Mouse (Mus musculus) hematopoietic stem cell, adult 5-6 weeks (primary cell): ENCODE results near the gene Tbx4. TPM values are rescaled to one million over a fixed set of nuclear protein-coding genes. Genes with fewer than 3 reads are reported as not detected.
A peak's percentile ranks its signal among the peaks of the same experiment; 100 is the strongest.

Experiments used
- ATAC-seq, 2 experiments: fragments of 125-278 bp in 1 of 2; replicated peaks in 1 of 2; 2 replicates each; pipeline ENCODE4 v1.8.0; 2016 to 2017; ENCODE audit warnings: inconsistent platforms in 2 of 2, mild to moderate bottlenecking in 2 of 2, moderate number of reproducible peaks in 2 of 2, low read depth in 1 of 2, moderate TSS enrichment in 1 of 2; ENCODE audit not compliant: low FRiP score in 2 of 2, poor library complexity in 2 of 2, severe bottlenecking in 2 of 2, insufficient read depth in 1 of 2, low TSS enrichment in 1 of 2
- total RNA-seq: library from RNA; stranded (forward); fragments of 172-1452, 232-1000 nt; gene quantifications from 2 replicates; pipeline ENCODE4 v1.2.3, GENCODE M21; 2017

Tbx4 gene
- total RNA-seq, 1 experiment from 2014 or later = 0.10 TPM

DNA sequence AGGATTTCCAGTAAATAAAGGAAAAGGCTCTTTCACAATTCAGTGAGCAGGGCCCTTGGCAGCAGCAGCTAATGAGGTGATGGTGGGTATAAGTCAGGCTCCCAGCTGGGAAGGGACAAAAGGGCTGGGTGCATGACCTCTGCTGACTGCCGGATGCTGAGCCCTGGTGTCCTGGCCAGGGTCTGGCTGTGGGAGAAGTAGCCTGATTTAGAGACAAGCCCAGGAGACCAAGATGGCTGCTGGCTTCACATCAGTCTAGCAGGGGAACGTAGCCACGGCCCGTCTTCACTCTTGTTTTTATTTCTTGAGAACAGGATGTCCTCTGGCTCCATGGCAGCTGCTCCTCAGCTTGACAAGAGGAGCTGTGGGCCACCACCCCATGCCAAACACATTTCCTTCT is 39.7 kb upstream of the Tbx4 start:
- no peak for ATAC-seq

DNA sequence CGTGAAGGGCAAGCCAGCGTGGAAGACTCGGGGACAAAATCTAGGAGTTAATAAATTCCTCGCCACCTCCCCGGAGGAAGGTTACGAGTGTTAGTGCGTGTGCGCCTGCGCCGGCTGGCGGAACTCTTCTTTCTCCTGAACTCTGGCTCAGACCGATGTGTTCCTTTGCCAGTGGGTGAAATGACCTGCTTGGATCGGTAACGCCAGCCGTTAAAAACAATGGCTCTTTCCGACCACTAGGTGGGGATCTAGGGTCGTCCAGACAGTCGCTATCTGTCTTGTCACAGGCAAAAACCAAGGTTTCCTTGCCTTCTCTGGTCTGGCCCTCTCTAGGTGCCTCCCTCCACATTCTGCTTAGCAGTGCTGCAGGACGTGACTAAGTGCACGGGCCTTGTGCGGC is 37.2 kb upstream of the Tbx4 start:
- peak; percentile 66 to 75 for ATAC-seq

DNA sequence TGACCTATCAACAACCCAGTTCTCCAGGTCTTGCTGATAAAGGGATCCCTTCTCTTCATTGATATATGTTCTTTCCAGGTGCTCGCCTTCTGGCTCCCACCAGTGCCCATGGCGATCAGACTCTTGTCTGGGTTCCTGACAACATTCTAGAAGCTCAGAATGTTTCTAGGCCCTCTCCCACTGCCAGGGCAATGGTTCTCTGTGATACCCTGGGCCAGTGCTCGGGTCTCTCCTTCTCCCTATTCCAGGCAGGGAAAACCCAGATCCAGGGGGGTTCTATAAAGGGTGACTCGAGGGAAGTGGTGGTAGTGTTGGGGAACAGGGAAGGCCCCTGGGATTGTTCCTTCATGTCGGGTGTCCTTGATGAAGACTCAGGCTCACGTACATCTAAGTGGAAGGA is 36.0 kb upstream of the Tbx4 start, which contains the start of gene Gm11444:
Gene Gm11444, minus strand, starts transcription at position 101 of the 400 bp plus-strand sequence.
- ATAC-seq = no peak

DNA sequence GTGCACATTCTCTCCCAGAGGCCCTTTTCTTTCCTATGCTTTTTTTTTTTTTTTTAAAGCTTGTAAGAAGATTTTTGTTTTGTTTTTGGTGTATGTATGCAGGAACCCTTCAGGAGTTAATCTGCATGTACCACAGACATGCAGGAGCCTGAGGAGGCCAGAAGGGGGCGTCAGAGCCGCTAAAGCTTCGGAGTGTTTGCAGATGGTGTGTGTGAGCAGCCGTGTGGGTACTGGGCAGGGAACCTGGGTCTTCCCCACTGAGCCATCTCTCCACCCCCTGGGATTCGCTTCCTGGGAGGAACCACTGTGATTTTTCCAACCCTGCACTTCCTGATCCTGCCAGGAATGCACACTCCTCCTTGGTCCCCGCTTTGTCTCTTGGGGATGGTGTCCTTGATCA is 35.5 kb upstream of the Tbx4 start:
- no peak for ATAC-seq

DNA sequence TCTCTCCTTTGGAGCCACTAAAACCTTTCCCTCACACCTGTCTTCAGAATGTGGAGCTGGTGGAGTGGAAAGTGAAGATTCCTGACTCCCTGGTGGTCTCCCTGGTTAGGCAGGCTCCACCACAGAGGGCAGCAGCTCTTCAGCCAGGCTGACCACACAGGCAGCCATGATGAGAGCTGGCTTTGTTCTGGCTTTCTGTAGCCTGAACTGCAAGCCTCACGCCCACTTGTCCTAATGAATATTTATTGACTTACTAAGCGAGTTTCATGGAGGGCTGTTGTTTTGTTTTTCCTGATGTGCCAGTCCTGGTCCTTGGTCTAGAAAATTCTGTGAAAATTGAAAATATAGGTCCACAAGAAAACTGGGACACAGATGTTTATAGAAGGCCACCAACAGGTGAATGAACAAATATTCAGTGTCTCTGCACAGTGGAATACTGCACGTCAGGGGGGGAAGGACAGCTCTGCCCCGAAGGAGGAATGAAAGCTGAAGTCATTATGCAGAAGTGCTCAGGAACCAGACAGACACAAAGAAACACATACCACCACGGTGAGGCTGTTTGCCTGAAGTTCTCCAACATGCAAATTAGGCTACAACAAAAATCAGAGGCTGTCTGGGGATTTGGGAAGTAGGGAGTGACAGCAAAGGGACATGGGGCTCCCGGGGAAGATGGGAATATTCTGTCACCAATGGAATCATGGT is 28.1 kb upstream of the Tbx4 start:
- no peak for ATAC-seq

DNA sequence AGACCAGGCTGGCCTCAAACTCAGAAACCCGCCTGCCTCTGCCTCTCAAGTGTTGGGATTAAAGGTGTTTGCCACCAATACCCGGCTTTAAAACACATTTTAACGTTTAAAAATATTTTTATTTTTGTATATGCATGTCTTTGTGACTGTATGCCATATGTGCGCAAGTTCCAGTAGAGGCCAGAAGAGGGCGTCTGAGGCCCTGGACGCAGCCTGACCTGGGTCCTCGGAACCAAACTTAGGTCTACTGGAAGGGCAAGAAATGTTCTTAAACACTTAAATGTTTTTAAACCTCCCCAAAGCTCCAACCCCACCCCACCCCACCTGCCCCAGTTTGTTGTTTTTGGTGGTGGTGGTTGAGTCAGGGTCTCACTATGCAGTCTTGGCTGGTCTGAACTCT is 21.9 kb upstream of the Tbx4 start:
- ATAC-seq = no peak

DNA sequence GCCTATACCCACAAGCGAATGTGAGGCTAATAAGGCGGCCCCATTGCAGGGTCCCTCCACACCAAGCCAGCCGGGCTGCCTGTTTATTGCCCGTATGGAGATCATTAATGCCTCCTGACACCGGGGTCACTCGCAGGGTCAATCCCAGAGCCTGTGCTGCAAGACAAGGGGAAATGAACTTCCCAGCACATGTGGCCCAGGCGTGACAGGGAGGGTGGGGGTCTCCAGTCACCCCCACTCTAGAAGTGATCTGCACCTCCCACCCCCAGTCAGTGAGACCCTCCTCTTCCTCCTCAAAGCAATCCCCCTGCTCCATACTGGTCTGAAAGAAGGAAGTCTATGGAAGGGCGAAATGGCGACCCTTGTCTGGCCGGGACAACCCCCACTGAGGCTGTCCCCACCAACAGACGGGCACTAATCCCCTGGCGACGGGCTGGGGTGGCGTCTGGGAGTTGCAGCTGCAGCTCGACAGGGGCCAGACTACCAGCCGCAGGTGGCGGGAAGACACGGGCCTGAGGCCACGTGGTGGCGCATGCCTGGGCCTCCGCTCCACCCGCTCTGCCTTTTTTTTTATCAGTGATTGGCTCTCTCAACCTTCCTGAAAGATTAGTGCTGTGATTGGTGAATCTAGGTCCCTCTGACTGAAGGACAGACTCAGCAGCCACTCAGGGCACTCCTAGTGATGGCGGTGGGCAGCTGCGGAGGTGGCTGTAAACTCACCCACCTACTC is 10.0 kb upstream of the Tbx4 start:
- ATAC-seq = no peak

DNA sequence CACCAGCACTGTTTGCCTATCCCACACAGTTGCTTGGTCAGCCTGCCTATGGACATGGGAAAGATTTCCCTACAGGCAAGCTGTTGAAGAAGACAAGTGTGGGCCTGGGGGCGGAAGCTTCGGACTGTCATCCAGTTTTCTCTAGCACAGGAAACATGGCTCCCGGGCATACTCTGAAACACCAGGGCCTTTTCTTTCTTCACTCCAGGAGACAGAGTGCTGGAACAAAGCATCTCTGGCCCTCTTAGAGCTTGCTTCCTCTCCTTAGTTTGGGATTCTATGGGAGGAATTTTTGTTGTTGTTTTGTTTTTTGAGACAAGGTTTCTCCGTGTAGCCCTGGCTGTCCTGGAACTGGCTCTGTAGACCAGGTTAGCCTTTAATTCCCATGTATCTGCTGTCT is 1.7 kb upstream of the Tbx4 start:
- ATAC-seq = no peak

DNA sequence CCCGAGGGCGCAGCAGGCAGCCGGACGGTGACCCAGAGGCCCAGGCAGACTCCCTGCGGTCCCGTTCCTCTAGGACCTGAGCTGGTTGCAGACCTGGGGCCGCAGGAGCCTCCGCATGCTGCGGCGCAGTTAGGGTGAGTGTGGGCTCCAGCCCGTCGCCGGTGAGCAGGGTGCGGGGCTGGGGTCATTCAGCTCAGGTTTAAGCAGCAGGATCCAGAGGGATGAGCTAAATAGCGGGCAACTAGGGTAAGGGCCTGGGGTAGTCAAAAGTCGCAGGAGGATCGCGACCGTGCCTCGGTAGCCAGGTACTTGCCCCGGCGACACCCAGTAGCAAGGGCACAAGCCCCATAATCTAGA is 185 bp downstream of the Tbx4 start:
- no peak for ATAC-seq

DNA sequence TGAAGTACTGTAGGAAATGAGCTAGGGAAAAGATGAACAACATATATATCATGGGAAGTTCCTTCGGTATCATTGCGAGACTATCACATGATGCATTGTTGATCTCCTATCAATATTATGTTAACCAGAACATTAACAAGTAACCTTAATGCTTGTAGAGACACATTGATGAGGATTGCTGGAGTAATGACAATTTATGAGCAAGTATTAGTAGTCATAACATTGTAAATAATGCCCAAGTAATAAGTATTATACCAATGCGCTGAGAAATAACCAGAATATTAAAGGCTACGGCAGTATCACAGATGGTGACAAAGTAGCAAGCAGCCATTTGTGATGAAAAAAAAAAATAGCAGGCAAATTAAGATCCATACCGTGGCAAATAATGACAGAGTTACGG is 1.1 kb downstream of the Tbx4 start:
- ATAC-seq = no peak

DNA sequence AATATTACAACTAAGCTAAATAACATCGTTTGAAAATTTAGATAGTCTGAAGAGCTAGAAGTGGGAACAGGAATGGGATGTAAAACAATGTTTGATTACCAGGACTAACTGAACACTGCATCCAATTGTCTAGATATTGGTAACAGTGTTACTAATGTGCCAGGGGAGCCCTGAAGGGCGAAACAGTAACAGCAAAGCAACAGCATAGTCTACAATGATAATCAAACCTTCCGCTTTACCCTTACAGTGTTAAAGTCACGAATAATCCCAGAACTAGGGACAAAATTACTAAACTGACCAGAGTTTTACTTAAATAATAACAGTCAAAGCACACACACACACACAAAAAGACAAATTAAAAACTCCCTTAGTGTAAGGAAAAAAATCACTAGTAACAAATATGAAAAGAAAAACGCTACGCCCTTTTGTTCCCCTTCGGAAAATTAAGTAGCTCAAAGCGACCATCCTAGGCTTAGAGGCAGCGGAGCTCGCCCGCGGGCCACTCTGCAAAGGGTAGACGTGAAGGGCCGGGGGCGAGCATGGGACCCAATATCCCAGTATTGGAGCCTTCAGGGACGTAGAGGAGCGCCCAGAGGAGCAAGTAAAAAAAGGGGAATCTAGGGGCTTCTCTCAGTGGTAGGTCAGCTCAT is 1.7 kb downstream of the Tbx4 start:
- ATAC-seq = no peak

DNA sequence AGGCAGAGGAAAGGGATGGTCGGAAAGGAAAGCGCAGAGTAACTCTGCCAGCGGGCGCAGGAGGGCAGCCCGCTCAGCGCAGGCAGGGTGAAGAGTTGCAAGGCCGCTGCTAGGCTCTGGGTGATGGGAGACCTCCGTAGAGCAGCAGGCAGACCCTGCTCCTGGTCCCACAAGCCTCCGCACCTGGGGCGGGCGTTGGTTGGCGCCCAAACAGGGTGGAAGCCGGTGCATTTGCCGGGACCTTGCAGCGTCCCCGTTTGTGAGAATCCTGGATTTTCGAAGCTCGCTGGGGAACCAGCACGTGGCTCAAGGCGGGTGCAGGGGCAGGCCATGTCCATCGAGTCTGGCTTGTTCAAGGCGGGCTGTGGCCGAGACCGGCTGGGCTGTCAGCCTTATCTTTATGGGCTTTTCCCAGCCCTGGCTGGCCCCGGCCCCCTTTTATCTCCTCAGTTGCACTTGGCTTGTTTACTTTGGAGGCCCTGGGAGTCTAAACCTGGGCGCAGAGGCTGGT is 2.3 kb downstream of the Tbx4 start:
- no peak for ATAC-seq

DNA sequence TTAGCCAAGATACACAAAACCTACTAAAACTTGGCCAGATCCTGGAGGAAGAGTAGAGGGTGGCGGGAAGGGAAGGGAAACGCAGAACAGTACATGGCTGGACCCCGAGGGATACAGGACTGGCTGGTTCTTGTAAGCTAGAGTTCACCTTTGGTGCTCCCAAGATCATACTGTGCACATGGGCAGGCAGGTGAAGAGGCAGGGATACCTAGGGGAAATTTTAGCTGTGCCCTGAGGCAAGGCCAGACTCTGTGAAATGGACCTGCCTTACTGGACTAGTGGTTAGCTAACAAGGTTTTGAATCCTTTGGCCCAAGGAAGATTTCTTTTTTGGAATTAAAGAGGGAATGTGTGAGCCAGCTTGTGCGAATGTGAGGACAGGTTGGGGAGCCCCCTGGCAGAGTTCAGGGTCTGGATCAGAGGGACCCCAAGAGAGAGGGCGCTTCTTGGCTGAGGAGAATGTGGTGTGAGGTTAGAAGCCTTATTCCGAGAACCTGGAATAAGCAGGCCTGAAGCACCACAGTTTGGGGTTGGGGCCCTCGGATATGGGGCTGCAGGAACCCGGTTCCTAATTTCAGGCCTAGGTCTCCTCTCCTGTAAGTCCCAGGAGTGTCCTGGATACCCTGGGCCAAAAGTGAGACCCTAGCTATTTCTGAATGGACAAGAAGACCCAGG is 3.0 kb downstream of the Tbx4 start:
- ATAC-seq = no peak

DNA sequence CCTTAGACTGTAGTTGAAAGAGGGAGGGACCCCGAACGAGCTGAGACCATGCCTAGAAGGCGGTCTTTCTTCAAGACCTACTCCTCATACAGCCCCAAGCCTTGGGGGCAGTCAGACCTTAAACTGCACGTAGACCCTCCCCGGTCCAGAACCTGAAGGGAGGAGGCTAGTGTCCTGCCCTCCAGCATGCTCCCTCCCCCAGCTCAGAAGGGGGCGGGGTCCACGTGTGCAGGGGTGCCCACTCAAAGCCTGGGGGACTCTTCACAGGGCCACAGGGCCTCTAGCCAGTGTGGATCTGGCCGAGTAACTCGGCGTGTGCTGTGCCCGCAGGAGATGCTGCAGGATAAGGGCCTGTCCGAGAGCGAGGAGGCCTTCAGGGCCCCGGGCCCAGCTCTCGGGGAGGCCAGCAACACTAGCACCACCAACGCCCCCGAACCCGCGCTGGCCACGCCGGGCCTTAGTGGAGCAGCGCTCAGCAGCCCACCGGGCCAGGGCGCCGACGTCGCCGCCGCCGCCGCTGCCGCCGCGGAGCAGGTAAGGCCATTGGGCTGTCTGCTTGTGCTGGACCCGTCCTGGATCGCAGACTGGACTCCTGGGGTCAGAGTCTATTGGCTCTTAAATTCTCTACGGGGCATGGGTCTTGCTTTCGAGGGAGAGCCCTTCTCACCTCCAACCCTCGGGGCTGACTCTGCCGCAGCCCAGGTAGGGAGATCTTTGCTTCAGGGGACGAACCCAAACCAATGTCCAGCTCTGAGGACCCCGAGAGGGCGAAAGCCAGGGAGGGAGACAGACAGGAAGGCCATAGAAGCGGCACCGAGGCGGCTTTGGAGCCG is 3.7 kb downstream of the Tbx4 start:
- no peak for ATAC-seq

DNA sequence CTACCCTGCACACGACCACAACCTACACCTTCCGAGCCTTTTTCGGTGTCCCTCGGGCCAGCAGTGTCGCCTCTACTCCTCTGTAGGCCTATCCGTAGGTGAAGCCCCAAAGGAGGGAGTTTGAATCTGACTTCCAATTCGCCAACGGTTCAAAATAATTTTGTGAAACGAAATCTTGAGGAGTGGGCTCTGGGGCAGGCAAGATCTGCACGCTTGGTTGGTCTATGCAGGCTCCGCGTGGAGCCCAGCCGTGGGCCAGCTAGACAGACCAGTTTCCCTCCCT is 4.3 kb downstream of the Tbx4 start:
- no peak for ATAC-seq

DNA sequence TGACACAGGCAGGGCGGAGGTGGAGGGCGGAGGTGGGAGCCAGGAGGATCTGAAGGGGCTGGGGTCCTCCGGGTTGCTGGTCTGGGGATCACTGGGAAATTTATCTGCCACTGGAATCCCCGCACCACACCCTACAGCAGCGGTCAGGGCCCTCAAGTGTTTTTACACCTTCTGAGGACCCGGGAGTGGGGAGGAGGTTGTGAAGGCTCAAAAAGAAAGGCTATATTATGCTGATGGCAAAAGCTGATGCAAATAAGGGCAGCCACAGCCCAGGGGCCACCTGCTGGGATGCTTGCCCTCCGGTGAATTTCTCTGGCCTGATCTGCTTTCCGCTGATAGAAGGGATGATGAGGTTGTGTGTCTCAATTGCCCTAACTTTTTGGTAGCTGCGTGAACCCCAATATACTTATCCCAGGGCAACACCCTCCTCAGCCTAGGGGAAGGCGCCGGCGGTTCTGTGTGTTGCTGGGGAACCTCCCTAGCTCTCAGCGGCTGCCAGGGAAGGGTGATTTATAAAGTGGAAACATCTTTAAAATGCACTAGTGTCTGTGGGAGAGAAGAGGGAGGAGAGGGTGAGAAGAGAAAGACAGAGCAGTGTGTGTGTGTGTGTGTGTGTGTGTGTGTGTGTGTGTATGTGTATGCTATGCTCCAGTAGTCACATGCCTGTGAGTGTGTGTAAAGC is 4.9 kb downstream of the Tbx4 start:
- ATAC-seq = no peak

DNA sequence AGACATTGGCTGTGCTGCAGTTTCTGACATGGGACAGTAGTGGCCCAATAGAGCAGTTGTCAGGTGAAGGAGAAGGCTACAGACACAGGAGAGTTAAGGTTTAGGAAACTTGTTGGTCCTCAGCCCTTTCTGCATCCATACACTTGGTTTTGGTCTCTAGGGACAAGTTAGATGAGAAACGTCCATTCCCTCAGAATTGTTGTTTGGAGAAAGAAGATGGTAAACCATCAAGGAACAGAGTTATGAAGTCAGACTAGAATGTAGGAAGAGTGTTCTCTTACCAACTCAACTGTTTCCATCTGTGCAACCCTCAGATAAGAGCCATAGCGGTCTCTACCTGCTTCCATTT is 5.4 kb downstream of the Tbx4 start:
- ATAC-seq = no peak
